Mouse (Mus musculus): ENCODE data around the gene Vmn1r131. TPM values are rescaled to one million over a fixed set of nuclear protein-coding genes. Genes with fewer than 3 reads are reported as not detected.
"Not testable (repeated sequence)": the region's sequence is repeated elsewhere in the genome, so short reads cannot be mapped to it uniquely, and the experiment has no call there.

The Vmn1r131 gene
- polyA plus RNA-seq (2014; fragmentation: Nextera tagmentation; extraction: Ambion mirVana) = not detected in 2 replicates

GRCm38 (mm10) chr7:21545990-21546389 lies at the start of gene Vmn1r131:
Gene Vmn1r131, minus strand, starts transcription at chr7:21546090.
- not testable (repeated sequence) for ATAC-seq (ENCODE audit: insufficient number of reproducible peaks, insufficient read depth, low FRiP score, low read depth); H3K27ac ChIP-seq (ENCODE audit: low read length); H3K27me3 ChIP-seq (ENCODE audit: control insufficient read depth, insufficient read depth, low read length); H3K4me2 ChIP-seq (replicated peaks; ENCODE audit: low read depth, low read length); H3K4me3 ChIP-seq (ENCODE audit: low read depth, low read length); H3K9me3 ChIP-seq (ENCODE audit: control insufficient read depth, low read depth, low read length); H3K36me3 ChIP-seq (ENCODE audit: control insufficient read depth, insufficient read depth, low read length); H3K9ac ChIP-seq (replicated peaks; ENCODE audit: low read depth, low read length); H3K4me1 ChIP-seq (ENCODE audit: control insufficient read depth, insufficient read depth, low read length)
- no CpG with 5 or more reads among the region's 2 CpGs for WGBS

- not testable (repeated sequence) for H3K27ac ChIP-seq (ENCODE audit: low read length); H3K9me3 ChIP-seq (ENCODE audit: control insufficient read depth, low read depth, low read length); H3K4me2 ChIP-seq (replicated peaks; ENCODE audit: low read depth, low read length); H3K36me3 ChIP-seq (ENCODE audit: control insufficient read depth, insufficient read depth, low read length); H3K27me3 ChIP-seq (ENCODE audit: control insufficient read depth, insufficient read depth, low read length); H3K4me3 ChIP-seq (ENCODE audit: low read depth, low read length); ATAC-seq (ENCODE audit: insufficient number of reproducible peaks, insufficient read depth, low FRiP score, low read depth); H3K9ac ChIP-seq (replicated peaks; ENCODE audit: low read depth, low read length); H3K4me1 ChIP-seq (ENCODE audit: control insufficient read depth, insufficient read depth, low read length)
- WGBS = no CpG with 5 or more reads among the region's 3 CpGs
These were observed 34.4 kb downstream of the Vmn1r131 start, which contains the start of gene Vmn1r130 for GRCm38 (mm10) chr7:21511480-21511879. Gene Vmn1r130, plus strand, starts transcription at chr7:21511780.

Other genes starting within 250 kb of the Vmn1r131 start
- gene Vmn1r126, start 244.6 kb downstream of the Vmn1r131 start, polyA plus RNA-seq (2014; fragmentation: Nextera tagmentation; extraction: Ambion mirVana) = not detected in 2 replicates
- not detected in 2 replicates for gene Vmn1r127, start 226.2 kb downstream of the Vmn1r131 start, polyA plus RNA-seq (2014; fragmentation: Nextera tagmentation; extraction: Ambion mirVana)
- not detected in 2 replicates for gene Vmn1r128, start 196.7 kb downstream of the Vmn1r131 start, polyA plus RNA-seq (2014; fragmentation: Nextera tagmentation; extraction: Ambion mirVana)
- not detected in 2 replicates for gene Vmn1r129, start 184.8 kb downstream of the Vmn1r131 start, polyA plus RNA-seq (2014; fragmentation: Nextera tagmentation; extraction: Ambion mirVana)
- not detected in 2 replicates for gene Gm6882, start 113.3 kb downstream of the Vmn1r131 start, polyA plus RNA-seq (2014; fragmentation: Nextera tagmentation; extraction: Ambion mirVana)
- not detected in 2 replicates for gene Vmn1r130, start 34.3 kb downstream of the Vmn1r131 start, polyA plus RNA-seq (2014; fragmentation: Nextera tagmentation; extraction: Ambion mirVana)
- not detected in 2 replicates for gene Vmn1r132, start 68.0 kb upstream of the Vmn1r131 start, polyA plus RNA-seq (2014; fragmentation: Nextera tagmentation; extraction: Ambion mirVana)
- not detected in 2 replicates for gene Gm4175, start 215.4 kb upstream of the Vmn1r131 start, polyA plus RNA-seq (2014; fragmentation: Nextera tagmentation; extraction: Ambion mirVana)

Measured in stomach, embryonic 14.5 days (tissue).